In the genomic region with DNA sequence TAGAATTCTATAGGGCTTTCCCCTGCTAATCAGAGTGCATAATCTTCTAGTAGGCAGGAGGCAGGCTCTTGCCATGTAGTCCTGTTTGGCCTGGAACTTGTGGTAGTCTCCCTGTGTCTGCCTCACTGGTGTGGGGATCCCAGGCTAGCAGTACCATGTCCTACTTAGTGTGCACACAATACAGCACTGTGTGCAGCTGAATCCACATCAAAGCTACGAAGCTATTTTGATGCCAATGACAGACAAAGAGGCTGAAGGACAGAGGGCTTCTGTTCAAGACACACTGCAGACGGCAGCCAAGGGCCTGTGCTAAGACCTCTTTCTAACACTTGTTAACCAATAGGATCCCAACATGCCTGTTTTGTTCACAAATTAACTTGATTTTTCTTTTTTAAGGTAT, we compare ENCODE assay signal across 14 mouse cellular contexts. TPM values are rescaled to one million over a fixed set of nuclear protein-coding genes. Genes with fewer than 3 reads are reported as not detected.
DNase-seq lines count a peak whose midpoint lies in the region; ATAC-seq and TF ChIP-seq lines count a peak whose summit lies in the region.
"Had no signal": no experiment of that assay in that cellular context is flagged by ENCODE, and none has a peak within 500 bp of the region (broad histone marks: within the 10 kb centered on the region; RNA-seq: fewer than 3 reads in every experiment).

No protein-coding gene starts in this region.

- no peak overlapping the region for H3K4me3 ChIP-seq in left cerebral cortex, adult 2 months
- no peak overlapping the region for H3K4me3 ChIP-seq in hindbrain, postnatal 0 days (ENCODE audit: low read length)
- no peak overlapping the region for H3K4me3 ChIP-seq in midbrain, embryonic 14.5 days (replicated peaks; ENCODE audit: low read depth, low read length)
- H3K4me3 ChIP-seq: lung, embryonic 15.5 days; megakaryocyte, embryonic 14.5 days; neural tube, embryonic 13.5 days had no signal

- peak; percentile 23 for DNase-seq in cerebellum, adult 9-11 months
- DNase-seq in cerebellum, adult 8-10 months: no peak
- DNase-seq in left cerebral cortex, adult 2 months (ENCODE audit: extremely low spot score in 1 of 2, low spot score in 2 of 2): peak in 1 of 2 experiments; percentile 31
- DNase-seq in left cerebral cortex, postnatal 4 days: no peak
- DNase-seq in hindbrain, postnatal 0 days (ENCODE audit: low spot score): peak; percentile 66
- peak; percentile 35 for DNase-seq in midbrain, embryonic 14.5 days
- no peak for DNase-seq in kidney, postnatal 10 days
- DNase-seq in adrenal gland, adult (ENCODE audit: inconsistent age in 2 of 2, low spot score in 1 of 2): no peak
- DNase-seq: adrenal gland, postnatal 25 days; cerebellum, adult 18-20 months; right cerebral cortex, postnatal 4 days had no signal

- no peaks in the 10 kb centered on the region for H3K4me1 ChIP-seq in hindbrain, postnatal 0 days (ENCODE audit: insufficient read depth, low read length)
- no peaks in the 10 kb centered on the region for H3K4me1 ChIP-seq in midbrain, embryonic 14.5 days (ENCODE audit: control insufficient read depth, insufficient read depth, low read length)
- H3K4me1 ChIP-seq: neural tube, embryonic 13.5 days had no signal

- H3K27ac ChIP-seq in left cerebral cortex, adult 2 months: peak overlapping the region; percentile 60
- peak overlapping the region; percentile 15; the same call in 1 of the 2 replicates for H3K27ac ChIP-seq in hindbrain, postnatal 0 days
- H3K27ac ChIP-seq in midbrain, embryonic 14.5 days (replicated peaks; ENCODE audit: low read depth, low read length): no peak overlapping the region
- H3K27ac ChIP-seq: lung, embryonic 15.5 days; neural tube, embryonic 13.5 days had no signal

- H3K27me3 ChIP-seq in hindbrain, postnatal 0 days (ENCODE audit: insufficient read depth, low read length): no peaks in the 10 kb centered on the region
- no peaks in the 10 kb centered on the region for H3K27me3 ChIP-seq in midbrain, embryonic 14.5 days (ENCODE audit: control insufficient read depth, insufficient read depth, low read length)
- H3K27me3 ChIP-seq: lung, embryonic 15.5 days; megakaryocyte, embryonic 14.5 days; neural tube, embryonic 13.5 days had no signal

- intact Hi-C loops in left cerebral cortex, adult 2 months (cut with DNase I): no loop called here
- intact Hi-C loops in left cerebral cortex, postnatal 4 days (cut with DNase I): loop anchor here (5.0 kb wide), 1 partner anchor 48 kb away; a partner anchor contains a TSS

- TF ChIP-seq CTCF in left cerebral cortex, adult 2 months (IDR thresholded peaks at IDR 0.05): no peak
- no peak for TF ChIP-seq CTCF in hindbrain, postnatal 0 days (IDR thresholded peaks at IDR 0.05; ENCODE audit: low read depth)

- peaks cover 7% of the 10 kb centered on the region; the same call in 1 of the 2 replicates for H3K36me3 ChIP-seq in hindbrain, postnatal 0 days (ENCODE audit: insufficient read depth, low read length)
- peaks cover 11% of the 10 kb centered on the region for H3K36me3 ChIP-seq in midbrain, embryonic 14.5 days (ENCODE audit: control insufficient read depth, insufficient read depth, low read length)

- no peaks in the 10 kb centered on the region for H3K9me3 ChIP-seq in hindbrain, postnatal 0 days (ENCODE audit: low read length)
- H3K9me3 ChIP-seq in midbrain, embryonic 14.5 days (ENCODE audit: control insufficient read depth, low read length): no peaks in the 10 kb centered on the region
- H3K9me3 ChIP-seq: lung, embryonic 15.5 days; megakaryocyte, embryonic 14.5 days; neural tube, embryonic 13.5 days had no signal

- H3K4me2 ChIP-seq in hindbrain, postnatal 0 days (ENCODE audit: low read depth, low read length): no peak overlapping the region
- H3K4me2 ChIP-seq in midbrain, embryonic 14.5 days (ENCODE audit: low read length): no peak overlapping the region
- H3K4me2 ChIP-seq: lung, embryonic 15.5 days; neural tube, embryonic 13.5 days had no signal

- no peak overlapping the region for H3K9ac ChIP-seq in hindbrain, postnatal 0 days (replicated peaks; ENCODE audit: low read length)
- H3K9ac ChIP-seq in midbrain, embryonic 14.5 days (replicated peaks; ENCODE audit: low read length): no peak overlapping the region
- H3K9ac ChIP-seq: lung, embryonic 15.5 days; neural tube, embryonic 13.5 days had no signal

- WGBS in hindbrain, postnatal 0 days: 35% methylated on average over 2 of the region's 2 CpGs
- WGBS in midbrain, embryonic 14.5 days: 46% methylated on average over 2 of the region's 2 CpGs

- ATAC-seq in hindbrain, postnatal 0 days: peak; percentile 90
- ATAC-seq in midbrain, embryonic 14.5 days (ENCODE audit: low FRiP score, low TSS enrichment): peak; percentile 36; the same call in 1 of the 2 replicates

RNA-seq across cellular contexts. Expression of a gene that starts 34.7 kb away (rescaled TPM):
- 10 to 100 TPM; 54.3 to 65.6 TPM for total RNA-seq in left cerebral cortex, adult 2 months (2021)
- total RNA-seq in left cerebral cortex, postnatal 4 days (2021): 10 to 100 TPM; 40.0 to 42.2 TPM
- 19.1 and 27.2 TPM in 2 replicates for total RNA-seq in hindbrain, postnatal 0 days (2014; rRNA removed)
- 9.9 and 12.7 TPM in 2 replicates for polyA plus RNA-seq in hindbrain, postnatal 0 days (2015; fragmentation: Nextera tagmentation; extraction: Ambion mirVana)
- polyA plus RNA-seq in midbrain, embryonic 14.5 days (2014; fragmentation: Nextera tagmentation; extraction: Ambion mirVana): 19.3 and 25.2 TPM in 2 replicates

RNA-seq across cellular contexts. Expression of a gene that starts 42.5 kb away (rescaled TPM):
- total RNA-seq in left cerebral cortex, adult 2 months (2021): 10 to 100 TPM; 19.2 to 19.8 TPM
- total RNA-seq in left cerebral cortex, postnatal 4 days (2021): 1 to 10 TPM; 2.9 to 3.0 TPM
- total RNA-seq in hindbrain, postnatal 0 days (2014; rRNA removed): 5.4 and 8.4 TPM in 2 replicates
- 3.0 and 3.3 TPM in 2 replicates for polyA plus RNA-seq in hindbrain, postnatal 0 days (2015; fragmentation: Nextera tagmentation; extraction: Ambion mirVana)
- polyA plus RNA-seq in midbrain, embryonic 14.5 days (2014; fragmentation: Nextera tagmentation; extraction: Ambion mirVana): 1.3 and 1.5 TPM in 2 replicates

RNA-seq across cellular contexts. Expression of a gene that starts 48.0 kb away (rescaled TPM):
- 10 to 100 TPM; 56.5 to 56.8 TPM for total RNA-seq in left cerebral cortex, adult 2 months (2021)
- 10 to 100 TPM; 40.3 to 44.6 TPM for total RNA-seq in left cerebral cortex, postnatal 4 days (2021)
- 46.3 and 53.9 TPM in 2 replicates for total RNA-seq in hindbrain, postnatal 0 days (2014; rRNA removed)
- 16.2 and 16.9 TPM in 2 replicates for polyA plus RNA-seq in hindbrain, postnatal 0 days (2015; fragmentation: Nextera tagmentation; extraction: Ambion mirVana)
- polyA plus RNA-seq in midbrain, embryonic 14.5 days (2014; fragmentation: Nextera tagmentation; extraction: Ambion mirVana): 12.1 and 16.5 TPM in 2 replicates

Comparison
In these comparisons a context has a peak if more than half of its experiments do, and no peak if none do; other contexts are left out.
1. DNase-seq: peak in cerebellum, adult 9-11 months (single experiment), hindbrain, postnatal 0 days (single experiment) and midbrain, embryonic 14.5 days (single experiment); none in cerebellum, adult 8-10 months (single experiment), left cerebral cortex, postnatal 4 days (single experiment), kidney, postnatal 10 days (single experiment) and adrenal gland, adult (0 of 2).